Mouse (Mus musculus) stomach, postnatal 0 days (tissue): ENCODE results near the gene Nudt13. TPM values are rescaled to one million over a fixed set of nuclear protein-coding genes. Genes with fewer than 3 reads are reported as not detected.

ENCODE experiments used
- ATAC-seq: fragments of 200-750 bp; cut with Nextera tagmentation; 2 replicates; pipeline ENCODE4 v1.8.0; 2017; ENCODE audit not compliant: low FRiP score, low TSS enrichment
- DNase-seq: peaks from one replicate; pipeline ENCODE4 v3.0.0-alpha.2; 2016; ENCODE audit warnings: low spot score
- H3K27ac ChIP-seq: fragments of 300-500 bp; sonication (generic); replicated peaks from 2 replicates; pipeline ENCODE4 v1.5.1; 2014; ENCODE audit warnings: mild to moderate bottlenecking, control low read depth
- H3K27me3 ChIP-seq: fragments of 300-500 bp; sonication (generic); 2 replicates; pipeline ENCODE4 v1.6.1; 2014; ENCODE audit warnings: low read length; ENCODE audit not compliant: control insufficient read depth, insufficient read depth
- H3K36me3 ChIP-seq: fragments of 300-500 bp; sonication (generic); 2 replicates; pipeline ENCODE4 v1.6.1; 2014; ENCODE audit warnings: low read length, mixed read lengths; ENCODE audit not compliant: control insufficient read depth, insufficient read depth
- H3K4me1 ChIP-seq: fragments of 300-500 bp; sonication (generic); replicated peaks from 2 replicates; pipeline ENCODE4 v1.6.1; 2014; ENCODE audit warnings: antibody characterized with exemption; ENCODE audit not compliant: control insufficient read depth, insufficient read depth
- H3K4me2 ChIP-seq: fragments of 300-500 bp; sonication (generic); replicated peaks from 2 replicates; pipeline ENCODE4 v1.6.1; 2014; ENCODE audit warnings: low read depth, mild to moderate bottlenecking, control low read depth, moderate library complexity
- H3K4me3 ChIP-seq: fragments of 300-500 bp; sonication (generic); 2 replicates; pipeline ENCODE4 v1.5.1; 2014; ENCODE audit warnings: low read depth, low read length, control low read depth
- H3K9ac ChIP-seq: fragments of 300-500 bp; sonication (generic); 2 replicates; pipeline ENCODE4 v1.6.1; 2014; ENCODE audit warnings: mild to moderate bottlenecking, low read length, control low read depth, mixed read lengths
- H3K9me3 ChIP-seq: fragments of 300-500 bp; sonication (generic); 2 replicates; pipeline ENCODE4 v1.6.1; 2016; ENCODE audit warnings: low read length; ENCODE audit not compliant: control insufficient read depth
- CTCF ChIP-seq: IDR thresholded peaks from 2 replicates; pipeline ENCODE4 v1.5.1; 2016; ENCODE audit warnings: antibody characterized with exemption, low read depth, mild to moderate bottlenecking, moderate library complexity
- EP300 ChIP-seq: optimal IDR thresholded peaks from 2 replicates; pipeline ENCODE3; 2016; ENCODE audit warnings: antibody characterized with exemption
- WGBS: fragments of 180-500 bp; shearing (Covaris S2); extraction: QIAGEN DNeasy Blood & Tissue Kit; methylation state at CpG from one replicate; pipeline ENCODE4 v1.1.7; 2014; 5-methylcytosine and 5-hydroxymethylcytosine counted together
- polyA plus RNA-seq: library from polyadenylated mRNA; unstranded; fragments of >200 nt; fragmentation: Nextera tagmentation; extraction: Ambion mirVana; gene quantifications from 2 replicates; pipeline ENCODE4 v1.2.1, GENCODE M21; 2015

Nudt13 gene
- 11.6 and 11.8 TPM in 2 replicates for polyA plus RNA-seq

DNA sequence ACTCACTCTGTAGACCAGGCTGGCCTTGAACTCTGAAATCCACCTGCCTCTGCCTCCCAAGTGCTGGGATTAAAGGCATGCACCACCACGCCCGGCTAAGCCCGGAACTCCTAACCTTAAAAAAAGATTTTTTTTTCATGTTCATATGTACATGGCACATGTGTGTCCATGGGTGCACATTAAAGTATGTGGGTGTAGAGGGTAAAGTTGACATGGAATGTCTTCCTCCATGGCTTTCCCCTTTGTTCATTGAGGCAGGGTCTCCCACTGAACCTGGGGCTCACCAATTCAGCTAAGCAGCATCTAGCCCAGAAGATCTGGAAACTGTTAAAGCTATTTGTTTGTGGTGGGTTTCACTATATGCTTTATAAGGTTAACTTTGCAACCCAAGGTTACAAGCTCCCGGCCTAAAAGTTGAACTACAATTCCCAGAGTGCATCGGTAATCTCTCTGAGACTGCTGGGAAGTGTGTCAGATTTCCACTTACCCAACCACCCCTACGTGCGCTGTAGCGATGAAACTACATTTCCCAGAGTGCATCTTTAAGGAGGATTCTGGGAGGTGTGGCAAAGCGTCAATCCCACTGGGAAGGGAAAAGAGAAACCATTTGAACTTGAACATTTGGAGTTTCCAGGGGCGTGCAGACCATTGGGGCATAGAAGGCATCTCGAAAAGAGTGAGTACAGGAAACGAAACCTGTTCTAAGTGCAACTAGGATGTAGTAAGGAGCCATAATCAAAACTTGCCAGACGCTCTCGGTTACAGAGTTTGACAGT lies at the start of gene Nudt13:
TSS of gene Nudt13 (plus strand) at position 581 of the 776 bp plus-strand sequence.
- Histone ChIP-seq H3K9ac (peak within 1 kb of the TSS; percentile 28), H3K4me1 (peaks cover 2% of the 10 kb centered on the region; the same call in 1 of the 2 replicates), H3K27ac (no peak within 1 kb of the TSS), H3K9me3 (no peaks in the 10 kb centered on the region), H3K4me2 (peak within 1 kb of the TSS; percentile 64), H3K4me3 (peak within 1 kb of the TSS; percentile 52), H3K36me3 (no peaks in the 10 kb centered on the region), H3K27me3 (no peaks in the 10 kb centered on the region)
- no peak for TF ChIP-seq CTCF
- no peak for TF ChIP-seq EP300
- peak; percentile 96 for ATAC-seq
- WGBS = 22% methylated on average over 14 of the region's 14 CpGs
- DNase-seq = peak; percentile 78

DNA sequence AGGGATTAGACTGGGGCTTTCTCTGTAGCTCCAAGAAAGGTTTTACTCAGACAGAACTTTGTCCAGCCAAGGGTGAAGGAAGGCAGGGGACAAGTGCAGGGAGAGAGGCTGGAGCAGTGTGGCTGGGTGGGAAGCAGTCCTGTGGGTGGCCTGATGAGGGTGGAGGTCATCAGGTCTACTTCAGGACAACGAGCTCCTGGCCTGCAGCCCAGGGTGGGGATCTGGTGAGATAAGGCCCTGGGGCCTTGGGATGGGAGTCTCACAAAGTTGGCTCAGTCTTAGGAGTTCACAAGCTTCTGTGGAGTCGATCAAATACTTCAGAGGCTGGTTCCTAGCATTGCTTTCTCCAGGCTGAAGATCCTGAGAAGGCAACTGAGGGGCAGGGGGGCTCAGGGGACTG lies 49.2 kb upstream of the Nudt13 start:
- no peak for TF ChIP-seq EP300
- TF ChIP-seq CTCF = no peak

DNA sequence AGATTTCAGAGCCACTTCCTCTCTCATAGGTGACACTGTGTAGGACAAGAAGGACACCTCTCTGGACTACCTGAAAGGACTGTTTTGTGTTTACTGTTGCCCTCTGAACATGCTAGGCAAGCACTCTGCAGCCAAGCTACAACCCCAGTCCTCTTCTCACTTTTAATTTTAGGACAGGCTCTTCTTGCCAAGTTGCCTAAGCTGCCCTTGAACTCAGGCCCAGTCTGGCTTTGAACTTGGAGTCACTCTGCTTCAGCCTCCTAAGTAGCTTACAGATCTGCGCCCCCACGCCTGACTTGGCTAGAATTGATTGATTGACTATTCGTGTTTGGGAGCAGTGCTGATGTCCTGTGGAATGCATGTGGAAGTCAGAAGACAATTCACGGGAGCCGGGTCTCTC lies 48.6 kb upstream of the Nudt13 start:
- Histone ChIP-seq H3K9me3 (no peaks in the 10 kb centered on the region), H3K27ac (no peak overlapping the region), H3K9ac (no peak overlapping the region), H3K27me3 (no peaks in the 10 kb centered on the region), H3K36me3 (no peaks in the 10 kb centered on the region), H3K4me2 (no peak overlapping the region), H3K4me1 (no peaks in the 10 kb centered on the region), H3K4me3 (no peak overlapping the region)
- ATAC-seq = no peak
- 62% methylated on average over 5 of the region's 5 CpGs for WGBS
- no peak for DNase-seq
- TF ChIP-seq CTCF = no peak
- TF ChIP-seq EP300 = no peak

More for the DNA sequence above, 49.2 kb upstream of the Nudt13 start:
- Histone ChIP-seq H3K36me3 (no peaks in the 10 kb centered on the region), H3K9ac (no peak overlapping the region), H3K4me1 (no peaks in the 10 kb centered on the region), H3K9me3 (no peaks in the 10 kb centered on the region), H3K4me2 (no peak overlapping the region), H3K27ac (no peak overlapping the region), H3K27me3 (no peaks in the 10 kb centered on the region), H3K4me3 (no peak overlapping the region)
- ATAC-seq (no peak), DNase-seq (no peak)
- 29% methylated on average over 2 of the region's 2 CpGs for WGBS

DNA sequence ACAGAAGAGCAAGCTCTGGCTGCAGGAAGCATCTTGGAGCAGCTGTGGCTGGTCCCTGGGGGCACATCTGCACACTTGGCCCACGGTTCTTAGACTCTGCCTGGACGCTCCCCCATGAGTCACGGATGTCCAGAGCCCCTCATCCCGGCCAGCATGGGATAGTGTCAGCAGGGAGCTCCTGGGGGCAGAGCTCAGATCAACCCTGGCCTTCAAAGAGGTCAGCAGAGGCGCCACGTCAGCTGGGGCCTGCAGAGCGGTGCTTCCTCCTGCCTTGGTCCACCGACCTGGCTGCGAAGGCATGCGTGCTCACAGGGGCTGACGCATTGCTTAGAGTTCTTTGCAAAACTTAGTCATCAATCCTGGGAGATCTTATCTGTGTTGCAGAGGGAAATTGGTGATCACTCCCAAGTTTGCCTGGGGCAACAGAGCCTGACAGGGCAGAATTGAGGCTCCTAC lies 47.7 kb upstream of the Nudt13 start:
- 48% methylated on average over 11 of the region's 11 CpGs for WGBS
- Histone ChIP-seq H3K36me3 (no peaks in the 10 kb centered on the region), H3K4me1 (no peaks in the 10 kb centered on the region), H3K27me3 (no peaks in the 10 kb centered on the region), H3K9ac (no peak overlapping the region), H3K4me2 (no peak overlapping the region), H3K4me3 (no peak overlapping the region), H3K27ac (no peak overlapping the region), H3K9me3 (no peaks in the 10 kb centered on the region)
- TF ChIP-seq CTCF (no peak), EP300 (no peak)
- no peak for DNase-seq
- peak; percentile 69 for ATAC-seq

DNA sequence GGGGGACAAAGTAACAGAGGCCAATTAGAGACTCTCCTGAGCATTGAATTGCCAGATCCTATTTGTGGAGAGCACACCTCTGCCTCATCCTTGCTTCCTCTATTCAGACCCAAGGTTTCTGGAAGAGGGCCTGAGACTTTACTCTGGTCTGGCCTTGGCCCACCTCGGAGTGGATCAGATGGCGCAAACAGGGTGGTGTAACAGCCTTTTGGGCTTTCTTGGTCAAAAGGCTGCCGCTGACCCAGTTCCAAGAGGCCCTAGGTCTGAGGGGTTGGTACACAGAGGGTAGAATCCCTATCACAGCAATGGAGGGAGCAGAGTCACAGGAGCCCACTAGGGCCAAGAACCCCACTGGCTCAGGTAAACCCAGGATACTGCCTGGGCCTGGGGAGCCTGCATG lies 46.5 kb upstream of the Nudt13 start:
- WGBS = 96% methylated on average over 3 of the region's 3 CpGs

More for the DNA sequence above, 46.5 kb upstream of the Nudt13 start:
- Histone ChIP-seq H3K27ac (no peak overlapping the region), H3K9me3 (no peaks in the 10 kb centered on the region), H3K27me3 (no peaks in the 10 kb centered on the region), H3K4me3 (no peak overlapping the region), H3K9ac (no peak overlapping the region), H3K36me3 (no peaks in the 10 kb centered on the region), H3K4me2 (no peak overlapping the region), H3K4me1 (no peaks in the 10 kb centered on the region)
- ATAC-seq (no peak), DNase-seq (no peak)
- no peak for TF ChIP-seq EP300
- no peak for TF ChIP-seq CTCF
